Mouse (Mus musculus): ENCODE results near the gene Stx12. TPM values are rescaled to one million over a fixed set of nuclear protein-coding genes. Genes with fewer than 3 reads are reported as not detected.

The Stx12 gene
- polyA plus RNA-seq, 1 experiment = 17.7 TPM

GRCm38 (mm10) chr4:132860880-132861279, 23.4 kb downstream of the Stx12 start:
- Histone ChIP-seq H3K4me3 (ENCODE audit: control insufficient read depth, low read depth, low read length) (no peak overlapping the region), H3K4me1 (ENCODE audit: control insufficient read depth, insufficient read depth, low read length) (no peaks in the 10 kb centered on the region), H3K27me3 (ENCODE audit: control insufficient read depth, insufficient read depth, low read length) (no peaks in the 10 kb centered on the region), H3K27ac (ENCODE audit: control insufficient read depth, insufficient read depth, low read depth, low read length) (no peak overlapping the region), H3K36me3 (ENCODE audit: control insufficient read depth, insufficient read depth, low read length) (peaks cover 5% of the 10 kb centered on the region)
- no peak for TF ChIP-seq CTCF (IDR thresholded peaks at IDR 0.05; ENCODE audit: control insufficient read depth, insufficient read depth, insufficient replicate concordance, low read depth, low read length)
- TF ChIP-seq POLR2A (IDR thresholded peaks at IDR 0.05; ENCODE audit: control insufficient read depth, low read depth, low read length) = no peak

GRCm38 (mm10) chr4:132843705-132844071, 40.6 kb downstream of the Stx12 start:
- no peak for TF ChIP-seq POLR2A (IDR thresholded peaks at IDR 0.05; ENCODE audit: control insufficient read depth, low read depth, low read length)
- TF ChIP-seq CTCF (IDR thresholded peaks at IDR 0.05; ENCODE audit: control insufficient read depth, insufficient read depth, insufficient replicate concordance, low read depth, low read length) = no peak
- Histone ChIP-seq H3K27me3 (ENCODE audit: control insufficient read depth, insufficient read depth, low read length) (no peaks in the 10 kb centered on the region), H3K36me3 (ENCODE audit: control insufficient read depth, insufficient read depth, low read length) (no peaks in the 10 kb centered on the region), H3K4me1 (ENCODE audit: control insufficient read depth, insufficient read depth, low read length) (peaks cover 4% of the 10 kb centered on the region), H3K4me3 (ENCODE audit: control insufficient read depth, low read depth, low read length) (no peak overlapping the region), H3K27ac (ENCODE audit: control insufficient read depth, insufficient read depth, low read depth, low read length) (no peak overlapping the region)

GRCm38 (mm10) chr4:132842970-132843704, 41.2 kb downstream of the Stx12 start, which contains the start of gene Ppp1r8:
Ppp1r8 (minus strand) TSS chr4:132843169.
- Histone ChIP-seq H3K4me1 (ENCODE audit: control insufficient read depth, insufficient read depth, low read length) (peaks cover 4% of the 10 kb centered on the region), H3K27ac (ENCODE audit: control insufficient read depth, insufficient read depth, low read depth, low read length) (peak within 1 kb of the TSS; percentile 77), H3K27me3 (ENCODE audit: control insufficient read depth, insufficient read depth, low read length) (no peaks in the 10 kb centered on the region), H3K36me3 (ENCODE audit: control insufficient read depth, insufficient read depth, low read length) (no peaks in the 10 kb centered on the region), H3K4me3 (ENCODE audit: control insufficient read depth, low read depth, low read length) (peak within 1 kb of the TSS; percentile 98)
- TF ChIP-seq POLR2A (IDR thresholded peaks at IDR 0.05; ENCODE audit: control insufficient read depth, low read depth, low read length) = peak; percentile 100
- TF ChIP-seq CTCF (IDR thresholded peaks at IDR 0.05; ENCODE audit: control insufficient read depth, insufficient read depth, insufficient replicate concordance, low read depth, low read length) = no peak

GRCm38 (mm10) chr4:132842281-132842906, 41.9 kb downstream of the Stx12 start:
- Histone ChIP-seq H3K4me3 (ENCODE audit: control insufficient read depth, low read depth, low read length) (peak overlapping the region; percentile 98), H3K36me3 (ENCODE audit: control insufficient read depth, insufficient read depth, low read length) (no peaks in the 10 kb centered on the region), H3K27ac (ENCODE audit: control insufficient read depth, insufficient read depth, low read depth, low read length) (peak overlapping the region; percentile 77), H3K4me1 (ENCODE audit: control insufficient read depth, insufficient read depth, low read length) (peaks cover 4% of the 10 kb centered on the region), H3K27me3 (ENCODE audit: control insufficient read depth, insufficient read depth, low read length) (no peaks in the 10 kb centered on the region)
- no peak for TF ChIP-seq POLR2A (IDR thresholded peaks at IDR 0.05; ENCODE audit: control insufficient read depth, low read depth, low read length)
- no peak for TF ChIP-seq CTCF (IDR thresholded peaks at IDR 0.05; ENCODE audit: control insufficient read depth, insufficient read depth, insufficient replicate concordance, low read depth, low read length)

- peaks cover 4% of the 10 kb centered on the region for H3K4me1 ChIP-seq (ENCODE audit: control insufficient read depth, insufficient read depth, low read length)
- peaks cover 1% of the 10 kb centered on the region; the same call in 1 of the 2 replicates for H3K36me3 ChIP-seq (ENCODE audit: control insufficient read depth, insufficient read depth, low read length)
- H3K27ac ChIP-seq (ENCODE audit: control insufficient read depth, insufficient read depth, low read depth, low read length) = no peak overlapping the region
- TF ChIP-seq POLR2A (IDR thresholded peaks at IDR 0.05; ENCODE audit: control insufficient read depth, low read depth, low read length) (no peak), CTCF (IDR thresholded peaks at IDR 0.05; ENCODE audit: control insufficient read depth, insufficient read depth, insufficient replicate concordance, low read depth, low read length) (no peak)
- no peak overlapping the region for H3K4me3 ChIP-seq (ENCODE audit: control insufficient read depth, low read depth, low read length)
- no peaks in the 10 kb centered on the region for H3K27me3 ChIP-seq (ENCODE audit: control insufficient read depth, insufficient read depth, low read length)
These were observed 42.8 kb downstream of the Stx12 start for GRCm38 (mm10) chr4:132841493-132841892.

GRCm38 (mm10) chr4:132823614-132824366, 60.5 kb downstream of the Stx12 start:
- Histone ChIP-seq H3K4me3 (ENCODE audit: control insufficient read depth, low read depth, low read length) (no peak overlapping the region), H3K27ac (ENCODE audit: control insufficient read depth, insufficient read depth, low read depth, low read length) (no peak overlapping the region), H3K4me1 (ENCODE audit: control insufficient read depth, insufficient read depth, low read length) (peaks cover 2% of the 10 kb centered on the region; the same call in 1 of the 2 replicates), H3K36me3 (ENCODE audit: control insufficient read depth, insufficient read depth, low read length) (peaks cover 2% of the 10 kb centered on the region; the same call in 1 of the 2 replicates), H3K27me3 (ENCODE audit: control insufficient read depth, insufficient read depth, low read length) (no peaks in the 10 kb centered on the region)
- no peak for TF ChIP-seq POLR2A (IDR thresholded peaks at IDR 0.05; ENCODE audit: control insufficient read depth, low read depth, low read length)
- peak; percentile 95; the same call in 1 of the 2 replicates for TF ChIP-seq CTCF (IDR thresholded peaks at IDR 0.05; ENCODE audit: control insufficient read depth, insufficient read depth, insufficient replicate concordance, low read depth, low read length)

GRCm38 (mm10) chr4:132818442-132818841, 65.9 kb downstream of the Stx12 start:
- Histone ChIP-seq H3K36me3 (ENCODE audit: control insufficient read depth, insufficient read depth, low read length) (no peaks in the 10 kb centered on the region), H3K27me3 (ENCODE audit: control insufficient read depth, insufficient read depth, low read length) (no peaks in the 10 kb centered on the region), H3K4me1 (ENCODE audit: control insufficient read depth, insufficient read depth, low read length) (peaks cover 2% of the 10 kb centered on the region; the same call in 1 of the 2 replicates), H3K27ac (ENCODE audit: control insufficient read depth, insufficient read depth, low read depth, low read length) (no peak overlapping the region), H3K4me3 (ENCODE audit: control insufficient read depth, low read depth, low read length) (no peak overlapping the region)
- TF ChIP-seq POLR2A (IDR thresholded peaks at IDR 0.05; ENCODE audit: control insufficient read depth, low read depth, low read length) (no peak), CTCF (IDR thresholded peaks at IDR 0.05; ENCODE audit: control insufficient read depth, insufficient read depth, insufficient replicate concordance, low read depth, low read length) (no peak)

Measured in testis, adult 2 months (tissue).